Mouse (Mus musculus): ENCODE results near the gene Nsg2. TPM values are rescaled to one million over a fixed set of nuclear protein-coding genes. Genes with fewer than 3 reads are reported as not detected.
A peak's percentile ranks its signal among the peaks of the same experiment; 100 is the strongest.
"Not testable (repeated sequence)": the region's sequence is repeated elsewhere in the genome, so short reads cannot be mapped to it uniquely, and the experiment has no call there.

The Nsg2 gene
- 0.73 and 1.0 TPM in 2 replicates for polyA plus RNA-seq (2016; fragmentation: Nextera tagmentation; extraction: Ambion mirVana)

DNA sequence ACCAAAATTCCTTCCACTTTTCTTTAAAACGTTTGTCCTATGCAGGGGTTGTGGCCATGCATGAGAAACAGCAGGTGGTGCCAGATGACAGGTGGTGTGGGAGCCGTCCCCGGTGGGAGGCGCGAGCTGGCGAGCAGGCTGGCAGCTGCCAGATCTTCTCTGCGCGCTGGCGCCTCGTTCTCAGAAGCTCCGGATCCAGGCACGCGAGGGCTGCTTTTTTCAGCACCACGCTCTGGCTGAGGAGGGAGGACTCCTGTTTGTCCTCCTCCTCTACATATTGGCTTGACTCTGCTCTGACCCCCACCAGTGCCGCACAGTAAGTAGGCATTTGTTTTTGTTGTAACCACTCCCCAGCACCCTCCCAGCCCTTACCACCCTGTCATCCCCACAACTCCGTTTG, at the start of gene Nsg2:
Nsg2 (plus strand) TSS at position 183 of the 400 bp plus-strand sequence.
- Histone ChIP-seq H3K9ac (no peak within 1 kb of the TSS; the same call in 1 of the 2 replicates), H3K27ac (ENCODE audit: poor library complexity, severe bottlenecking) (no peak within 1 kb of the TSS), H3K4me1 (replicated peaks) (peaks cover 10% of the 10 kb centered on the region; the same call in 1 of the 2 replicates), H3K36me3 (no peaks in the 10 kb centered on the region), H3K4me2 (peak within 1 kb of the TSS; percentile 65), H3K27me3 (replicated peaks) (peaks cover 21% of the 10 kb centered on the region), H3K9me3 (replicated peaks) (no peaks in the 10 kb centered on the region), H3K4me3 (peak within 1 kb of the TSS; percentile 29)
- ATAC-seq (ENCODE audit: insufficient number of reproducible peaks, low FRiP score), result peak; percentile 75; the same call in 1 of the 2 replicates
- WGBS, result under 1% methylated on average over 16 of the region's 16 CpGs

DNA sequence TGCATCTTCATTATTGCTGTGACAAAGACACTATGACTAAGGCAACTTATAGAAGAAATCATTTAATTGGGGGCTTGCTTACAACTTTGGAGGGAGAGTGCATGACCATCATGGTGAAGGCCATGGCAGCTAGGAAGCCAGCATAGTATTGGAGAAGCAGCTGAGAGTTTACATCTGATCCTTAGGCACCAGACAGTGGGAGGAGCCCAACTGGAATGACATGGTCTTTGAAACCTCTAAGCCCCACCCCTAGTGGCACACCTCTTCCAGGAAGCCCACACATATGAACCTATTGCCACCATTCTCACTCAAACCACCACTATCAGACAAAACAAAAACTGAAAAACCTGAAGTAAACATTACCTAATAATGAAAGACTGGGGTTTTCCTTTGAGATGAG, 40.2 kb upstream of the Nsg2 start:
- no peaks in the 10 kb centered on the region for H3K9me3 ChIP-seq (replicated peaks)
- H3K27me3 ChIP-seq (replicated peaks), result no peaks in the 10 kb centered on the region
- no peak overlapping the region for H3K9ac ChIP-seq

GRCm38 (mm10) chr11:31963993-31964392, 36.3 kb upstream of the Nsg2 start:
- Histone ChIP-seq H3K27me3 (replicated peaks) (no peaks in the 10 kb centered on the region), H3K36me3 (no peaks in the 10 kb centered on the region), H3K4me1 (replicated peaks) (no peaks in the 10 kb centered on the region; the same call in 1 of the 2 replicates), H3K27ac (ENCODE audit: poor library complexity, severe bottlenecking) (no peak overlapping the region), H3K4me3 (no peak overlapping the region), H3K9ac (no peak overlapping the region), H3K9me3 (replicated peaks) (no peaks in the 10 kb centered on the region), H3K4me2 (no peak overlapping the region)
- ATAC-seq (ENCODE audit: insufficient number of reproducible peaks, low FRiP score), result no peak
- 87% methylated on average over 1 of the region's 1 CpGs for WGBS

More for the DNA sequence above, 40.2 kb upstream of the Nsg2 start:
- H3K36me3 ChIP-seq, result no peaks in the 10 kb centered on the region
- H3K4me2 ChIP-seq, result no peak overlapping the region
- ATAC-seq (ENCODE audit: insufficient number of reproducible peaks, low FRiP score), result no peak
- no peak overlapping the region for H3K4me3 ChIP-seq
- no peaks in the 10 kb centered on the region for H3K4me1 ChIP-seq (replicated peaks)
- no peak overlapping the region for H3K27ac ChIP-seq (ENCODE audit: poor library complexity, severe bottlenecking)

- no peaks in the 10 kb centered on the region for H3K27me3 ChIP-seq (replicated peaks)
- peak within 1 kb of the TSS; percentile 71 for H3K4me2 ChIP-seq
- 29% methylated on average over 49 of the region's 49 CpGs for WGBS
- no peaks in the 10 kb centered on the region for H3K9me3 ChIP-seq (replicated peaks)
- no peaks in the 10 kb centered on the region for H3K36me3 ChIP-seq
- H3K9ac ChIP-seq, result peak within 1 kb of the TSS; percentile 60
- H3K27ac ChIP-seq (ENCODE audit: poor library complexity, severe bottlenecking), result no peak within 1 kb of the TSS
- ATAC-seq (ENCODE audit: insufficient number of reproducible peaks, low FRiP score), result peak; percentile 64
- peak within 1 kb of the TSS; percentile 45 for H3K4me3 ChIP-seq
- H3K4me1 ChIP-seq (replicated peaks), result no peaks in the 10 kb centered on the region; the same call in 1 of the 2 replicates
Observed at GRCm38 (mm10) chr11:31965256-31966134, 34.8 kb upstream of the Nsg2 start, which contains the start of gene 4930524B15Rik. TSS of gene 4930524B15Rik (plus strand) at chr11:31965592.

GRCm38 (mm10) chr11:31974132-31974531, 26.1 kb upstream of the Nsg2 start:
- no peaks in the 10 kb centered on the region; the same call in 1 of the 2 replicates for H3K4me1 ChIP-seq (replicated peaks)
- no peak overlapping the region for H3K9ac ChIP-seq
- H3K4me3 ChIP-seq, result no peak overlapping the region
- 64% methylated on average over 4 of the region's 4 CpGs for WGBS
- H3K27me3 ChIP-seq (replicated peaks), result no peaks in the 10 kb centered on the region
- H3K36me3 ChIP-seq, result no peaks in the 10 kb centered on the region
- no peak for ATAC-seq (ENCODE audit: insufficient number of reproducible peaks, low FRiP score)
- H3K27ac ChIP-seq (ENCODE audit: poor library complexity, severe bottlenecking), result no peak overlapping the region
- no peaks in the 10 kb centered on the region for H3K9me3 ChIP-seq (replicated peaks)
- no peak overlapping the region for H3K4me2 ChIP-seq

- Histone ChIP-seq H3K9ac (no peak overlapping the region), H3K27me3 (replicated peaks) (no peaks in the 10 kb centered on the region), H3K4me1 (replicated peaks) (no peaks in the 10 kb centered on the region; the same call in 1 of the 2 replicates), H3K27ac (ENCODE audit: poor library complexity, severe bottlenecking) (no peak overlapping the region; the same call in 1 of the 2 replicates), H3K9me3 (replicated peaks) (0 out of 2 replicates have a peak, but pooled peaks cover 5% of the 10 kb centered on the region), H3K4me3 (no peak overlapping the region), H3K4me2 (no peak overlapping the region), H3K36me3 (no peaks in the 10 kb centered on the region)
- ATAC-seq (ENCODE audit: insufficient number of reproducible peaks, low FRiP score), result no peak
- 38% methylated on average over 8 of the region's 8 CpGs for WGBS
Observed at GRCm38 (mm10) chr11:31974826-31975225, 25.4 kb upstream of the Nsg2 start.

DNA sequence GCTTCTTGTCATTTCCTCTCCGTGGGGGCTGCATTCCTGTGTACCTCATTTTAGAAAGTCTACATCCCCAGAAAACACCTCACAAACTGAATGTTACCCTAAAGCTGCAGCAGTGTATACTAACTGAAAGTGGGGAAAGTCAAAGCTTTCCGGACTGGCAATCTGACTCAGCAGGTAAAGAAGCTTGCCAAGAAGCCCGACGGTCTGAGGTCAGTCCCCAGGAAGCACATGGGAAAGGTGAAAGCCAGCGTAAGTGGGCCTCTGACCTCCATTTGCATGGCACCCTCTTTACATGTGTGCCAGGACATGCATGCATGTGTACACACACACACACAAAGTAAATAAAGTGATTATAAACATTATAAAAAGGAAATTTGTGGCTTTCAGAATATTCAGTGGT, 24.6 kb upstream of the Nsg2 start:
- no peak overlapping the region for H3K9ac ChIP-seq

DNA sequence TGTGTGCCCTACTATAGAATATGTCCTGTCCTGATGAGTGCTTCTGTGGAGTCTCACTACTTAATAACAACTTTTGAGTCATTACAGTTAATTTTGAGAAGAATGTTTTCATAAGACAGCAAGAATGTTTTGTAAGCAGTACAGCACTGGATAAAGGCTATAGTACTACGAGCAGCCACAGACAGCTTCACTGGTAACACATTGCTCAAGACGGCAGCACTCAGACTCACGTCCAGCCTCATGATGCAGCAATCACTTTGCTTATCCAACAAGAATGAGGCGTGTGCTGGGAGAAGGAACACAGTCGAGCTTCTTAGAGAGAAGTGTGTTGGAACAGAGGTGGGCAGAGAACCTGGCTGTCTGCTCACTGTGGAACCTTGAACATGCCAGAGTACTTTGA, 24.1 kb upstream of the Nsg2 start:
- Histone ChIP-seq H3K4me1 (replicated peaks) (no peaks in the 10 kb centered on the region; the same call in 1 of the 2 replicates), H3K27ac (ENCODE audit: poor library complexity, severe bottlenecking) (no peak overlapping the region), H3K4me3 (no peak overlapping the region), H3K9me3 (replicated peaks) (0 out of 2 replicates have a peak, but pooled peaks cover 5% of the 10 kb centered on the region), H3K9ac (no peak overlapping the region), H3K36me3 (no peaks in the 10 kb centered on the region), H3K27me3 (replicated peaks) (no peaks in the 10 kb centered on the region), H3K4me2 (no peak overlapping the region)
- WGBS, result 44% methylated on average over 5 of the region's 5 CpGs
- ATAC-seq (ENCODE audit: insufficient number of reproducible peaks, low FRiP score), result no peak

More for the DNA sequence above, 24.6 kb upstream of the Nsg2 start:
- H3K9me3 ChIP-seq (replicated peaks), result 0 out of 2 replicates have a peak, but pooled peaks cover 5% of the 10 kb centered on the region
- no peak for ATAC-seq (ENCODE audit: insufficient number of reproducible peaks, low FRiP score)
- no peak overlapping the region for H3K4me3 ChIP-seq
- no peaks in the 10 kb centered on the region for H3K36me3 ChIP-seq
- no peaks in the 10 kb centered on the region; the same call in 1 of the 2 replicates for H3K4me1 ChIP-seq (replicated peaks)
- 86% methylated on average over 5 of the region's 5 CpGs for WGBS
- H3K27me3 ChIP-seq (replicated peaks), result no peaks in the 10 kb centered on the region
- no peak overlapping the region for H3K27ac ChIP-seq (ENCODE audit: poor library complexity, severe bottlenecking)
- H3K4me2 ChIP-seq, result no peak overlapping the region

- H3K9ac ChIP-seq; H3K4me1 ChIP-seq (replicated peaks); H3K36me3 ChIP-seq; H3K4me2 ChIP-seq; H3K4me3 ChIP-seq; H3K27me3 ChIP-seq (replicated peaks); H3K27ac ChIP-seq (ENCODE audit: poor library complexity, severe bottlenecking); ATAC-seq (ENCODE audit: insufficient number of reproducible peaks, low FRiP score); H3K9me3 ChIP-seq (replicated peaks): not testable (repeated sequence)
- 85% methylated on average over 5 of the region's 5 CpGs for WGBS
Observed at GRCm38 (mm10) chr11:31980089-31980488, 20.2 kb upstream of the Nsg2 start.

DNA sequence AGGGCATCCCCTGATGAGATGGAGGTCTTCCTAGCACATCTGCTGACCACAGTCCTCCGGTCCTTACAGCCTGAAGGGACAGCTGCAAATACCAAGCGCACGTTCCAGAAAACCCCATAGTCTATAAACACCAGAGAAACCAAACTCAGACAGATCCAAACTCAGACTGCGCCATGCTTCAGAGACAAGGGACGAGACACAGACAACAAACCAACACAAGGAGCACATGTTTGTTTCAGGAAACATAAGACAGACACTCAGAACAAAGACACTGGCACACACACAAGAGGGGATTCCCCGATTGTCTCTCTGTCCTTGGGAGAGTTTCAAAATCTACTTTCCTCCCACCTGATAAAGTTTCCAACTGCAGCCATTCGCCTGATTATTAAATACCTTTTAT, 18.4 kb upstream of the Nsg2 start:
- H3K4me1 ChIP-seq (replicated peaks), result no peaks in the 10 kb centered on the region
- 88% methylated on average over 7 of the region's 7 CpGs for WGBS

GRCm38 (mm10) chr11:31982247-31982943, 17.9 kb upstream of the Nsg2 start:
- not testable (repeated sequence) for H3K27ac ChIP-seq (ENCODE audit: poor library complexity, severe bottlenecking); ATAC-seq (ENCODE audit: insufficient number of reproducible peaks, low FRiP score); H3K4me2 ChIP-seq; H3K27me3 ChIP-seq (replicated peaks); H3K9ac ChIP-seq; H3K36me3 ChIP-seq; H3K9me3 ChIP-seq (replicated peaks); H3K4me1 ChIP-seq (replicated peaks); H3K4me3 ChIP-seq
- WGBS, result 73% methylated on average over 13 of the region's 13 CpGs

More for the DNA sequence above, 18.4 kb upstream of the Nsg2 start:
- H3K9me3 ChIP-seq (replicated peaks), result 0 out of 2 replicates have a peak, but pooled peaks cover 5% of the 10 kb centered on the region
- no peaks in the 10 kb centered on the region for H3K27me3 ChIP-seq (replicated peaks)
- no peak overlapping the region for H3K9ac ChIP-seq
- H3K4me3 ChIP-seq, result no peak overlapping the region
- H3K4me2 ChIP-seq, result no peak overlapping the region
- H3K36me3 ChIP-seq, result no peaks in the 10 kb centered on the region
- no peak overlapping the region for H3K27ac ChIP-seq (ENCODE audit: poor library complexity, severe bottlenecking)
- ATAC-seq (ENCODE audit: insufficient number of reproducible peaks, low FRiP score), result no peak
